14 mouse cellular contexts compared by ENCODE assay signal in genomic region chr10:8521536-8521935, GRCm38 (mm10).
"Had no signal": no experiment of that assay in that cellular context is flagged by ENCODE, and none has a peak within 500 bp of the region (broad histone marks: within the 10 kb centered on the region; RNA-seq: fewer than 3 reads in every experiment).

No protein-coding gene starts in this region.

- ATAC-seq: liver, embryonic 12.5 days; midbrain, embryonic 16.5 days had no signal

- H3K9me3 ChIP-seq: kidney, embryonic 15.5 days; limb, embryonic 15.5 days; liver, embryonic 12.5 days; midbrain, embryonic 10.5 days; neural tube, embryonic 13.5 days; stomach, embryonic 15.5 days had no signal

- DNase-seq: kidney, postnatal 14 days; lung, embryonic 14.5 days; lung, postnatal 10 days; lung, postnatal 4 days; right cerebral cortex, postnatal 14 days; thymus, adult 2 months; thymus, postnatal 25 days had no signal

- H3K36me3 ChIP-seq: kidney, embryonic 15.5 days; limb, embryonic 15.5 days; liver, embryonic 12.5 days; midbrain, embryonic 10.5 days; neural tube, embryonic 13.5 days; stomach, embryonic 15.5 days had no signal

- H3K27ac ChIP-seq: kidney, embryonic 15.5 days; limb, embryonic 15.5 days; liver, embryonic 12.5 days; midbrain, embryonic 10.5 days; neural tube, embryonic 13.5 days; stomach, embryonic 15.5 days had no signal

- H3K4me3 ChIP-seq: kidney, embryonic 15.5 days; limb, embryonic 15.5 days; liver, embryonic 12.5 days; midbrain, embryonic 10.5 days; neural tube, embryonic 13.5 days; stomach, embryonic 15.5 days had no signal

- H3K9ac ChIP-seq: kidney, embryonic 15.5 days; limb, embryonic 15.5 days; liver, embryonic 12.5 days; lung, embryonic 14.5 days; neural tube, embryonic 13.5 days; stomach, embryonic 15.5 days had no signal

- H3K4me2 ChIP-seq: kidney, embryonic 15.5 days; limb, embryonic 15.5 days; liver, embryonic 12.5 days; lung, embryonic 14.5 days; neural tube, embryonic 13.5 days; stomach, embryonic 15.5 days had no signal
